Mouse (Mus musculus): ENCODE measurements around the gene Phex.

- no peak for TF ChIP-seq POLR2A (IDR thresholded peaks at IDR 0.05; ENCODE audit: low read depth, low read length)
- TF ChIP-seq CTCF (IDR thresholded peaks at IDR 0.05; ENCODE audit: extremely low read depth, insufficient read length, insufficient replicate concordance, low read depth, low read length), result no peak
Observed at GRCm38 (mm10) chrX:157329821-157330220, 85.3 kb downstream of the Phex start.
